Mouse (Mus musculus) neural tube, embryonic 11.5 days (tissue): ENCODE data around the gene Ypel2. TPM values are rescaled to one million over a fixed set of nuclear protein-coding genes. Genes with fewer than 3 reads are reported as not detected.

Source experiments
- ATAC-seq: fragments of 200-750 bp; cut with Nextera tagmentation; 2 replicates; pipeline ENCODE4 v1.8.0; 2017; ENCODE audit warnings: moderate number of reproducible peaks, mild to moderate bottlenecking, moderate TSS enrichment, moderate library complexity; ENCODE audit not compliant: insufficient read depth, low FRiP score, low TSS enrichment
- DNase-seq: peaks from one replicate; pipeline ENCODE4 v3.0.0-alpha.2; 2015; ENCODE audit warnings: low spot score
- H3K27ac ChIP-seq: fragments of 300-500 bp; sonication (generic); 2 replicates; pipeline ENCODE4 v1.5.1; 2014; ENCODE audit warnings: low read depth, mild to moderate bottlenecking, low read length
- H3K27me3 ChIP-seq: fragments of 300-500 bp; sonication (generic); 2 replicates; pipeline ENCODE4 v1.6.1; 2014; ENCODE audit warnings: mild to moderate bottlenecking, low read length, mixed read lengths; ENCODE audit not compliant: control insufficient read depth, insufficient read depth
- H3K36me3 ChIP-seq: fragments of 300-500 bp; sonication (generic); 2 replicates; pipeline ENCODE4 v1.6.1; 2014; ENCODE audit warnings: mild to moderate bottlenecking, low read length, moderate library complexity, mixed read lengths; ENCODE audit not compliant: control insufficient read depth, insufficient read depth
- H3K4me1 ChIP-seq: fragments of 300-500 bp; sonication (generic); 2 replicates; pipeline ENCODE4 v1.6.1; 2014; ENCODE audit warnings: low read length, mixed read lengths; ENCODE audit not compliant: control insufficient read depth, insufficient read depth
- H3K4me2 ChIP-seq: fragments of 300-500 bp; sonication (generic); 2 replicates; pipeline ENCODE4 v1.6.1; 2014; ENCODE audit warnings: low read depth, mild to moderate bottlenecking, moderate library complexity
- H3K4me3 ChIP-seq: fragments of 300-500 bp; sonication (generic); 2 replicates; pipeline ENCODE4 v1.5.1; 2014; ENCODE audit warnings: low read depth, low read length
- H3K9ac ChIP-seq: fragments of 300-500 bp; sonication (generic); 2 replicates; pipeline ENCODE4 v1.6.1; 2014; ENCODE audit warnings: mild to moderate bottlenecking, low read length
- H3K9me3 ChIP-seq: fragments of 300-500 bp; sonication (generic); 2 replicates; pipeline ENCODE4 v1.6.1; 2016; ENCODE audit warnings: low read length; ENCODE audit not compliant: control insufficient read depth
- WGBS: fragments of 180-500 bp; shearing (Covaris S2); extraction: QIAGEN DNeasy Blood & Tissue Kit; methylation state at CpG from one replicate; pipeline ENCODE4 v1.1.7; 2014; 5-methylcytosine and 5-hydroxymethylcytosine counted together
- polyA plus RNA-seq: library from polyadenylated mRNA; unstranded; fragments of >200 nt; fragmentation: Nextera tagmentation; extraction: Ambion mirVana; gene quantifications from 2 replicates; pipeline ENCODE4 v1.2.1, GENCODE M21; 2014

The Ypel2 gene
- polyA plus RNA-seq, 1 experiment from 2014 or later, result 7.0 TPM

- no peak overlapping the region for H3K4me3 ChIP-seq
- H3K9ac ChIP-seq, result no peak overlapping the region
- no peaks in the 10 kb centered on the region for H3K9me3 ChIP-seq
- no peaks in the 10 kb centered on the region for H3K4me1 ChIP-seq
- ATAC-seq, result no peak
- no peaks in the 10 kb centered on the region for H3K36me3 ChIP-seq
- no peak overlapping the region for H3K27ac ChIP-seq
- H3K4me2 ChIP-seq, result no peak overlapping the region
- WGBS, result 84% methylated on average over 10 of the region's 10 CpGs
- DNase-seq, result no peak
- H3K27me3 ChIP-seq, result no peaks in the 10 kb centered on the region
These were observed 8.7 kb upstream of the Ypel2 start for GRCm38 (mm10) chr11:87002078-87002829.

- ATAC-seq (no peak), DNase-seq (no peak)
- Histone ChIP-seq H3K9ac (no peak overlapping the region), H3K9me3 (no peaks in the 10 kb centered on the region), H3K36me3 (no peaks in the 10 kb centered on the region), H3K27ac (no peak overlapping the region), H3K4me3 (no peak overlapping the region), H3K27me3 (no peaks in the 10 kb centered on the region), H3K4me1 (no peaks in the 10 kb centered on the region), H3K4me2 (no peak overlapping the region)
- 84% methylated on average over 8 of the region's 8 CpGs for WGBS
These were observed 7.7 kb upstream of the Ypel2 start for GRCm38 (mm10) chr11:87001217-87001616.

- Histone ChIP-seq H3K4me3 (no peak overlapping the region), H3K9me3 (no peaks in the 10 kb centered on the region), H3K27me3 (no peaks in the 10 kb centered on the region), H3K4me1 (peaks cover 9% of the 10 kb centered on the region), H3K4me2 (no peak overlapping the region), H3K27ac (no peak overlapping the region), H3K9ac (no peak overlapping the region), H3K36me3 (no peaks in the 10 kb centered on the region)
- WGBS, result 48% methylated on average over 2 of the region's 2 CpGs
- no peak for DNase-seq
- no peak for ATAC-seq
These were observed 2.8 kb upstream of the Ypel2 start for GRCm38 (mm10) chr11:86996266-86996665.

GRCm38 (mm10) chr11:86995625-86996221, 2.2 kb upstream of the Ypel2 start:
- DNase-seq (peak; percentile 68), ATAC-seq (no peak)
- Histone ChIP-seq H3K4me1 (peaks cover 9% of the 10 kb centered on the region), H3K36me3 (no peaks in the 10 kb centered on the region), H3K4me2 (no peak overlapping the region), H3K9ac (peak overlapping the region; percentile 35; the same call in 1 of the 2 replicates), H3K9me3 (no peaks in the 10 kb centered on the region), H3K4me3 (no peak overlapping the region), H3K27me3 (no peaks in the 10 kb centered on the region), H3K27ac (no peak overlapping the region)
- WGBS, result 35% methylated on average over 6 of the region's 6 CpGs

GRCm38 (mm10) chr11:86994791-86995624, 1.5 kb upstream of the Ypel2 start:
- DNase-seq, result no peak
- Histone ChIP-seq H3K9ac (no peak overlapping the region), H3K36me3 (no peaks in the 10 kb centered on the region), H3K27ac (no peak overlapping the region), H3K9me3 (no peaks in the 10 kb centered on the region), H3K4me2 (no peak overlapping the region), H3K4me1 (peaks cover 16% of the 10 kb centered on the region), H3K27me3 (no peaks in the 10 kb centered on the region), H3K4me3 (no peak overlapping the region)
- ATAC-seq, result no peak
- WGBS, result 53% methylated on average over 10 of the region's 10 CpGs

- Histone ChIP-seq H3K4me3 (peak overlapping the region; percentile 91), H3K4me1 (peaks cover 16% of the 10 kb centered on the region), H3K9ac (no peak overlapping the region)
These were observed 823 bp upstream of the Ypel2 start for GRCm38 (mm10) chr11:86994330-86994729.

GRCm38 (mm10) chr11:86992461-86992988, 982 bp downstream of the Ypel2 start:
- no peaks in the 10 kb centered on the region for H3K27me3 ChIP-seq
- no peaks in the 10 kb centered on the region for H3K9me3 ChIP-seq
- 2% methylated on average over 13 of the region's 13 CpGs for WGBS
- peak overlapping the region; percentile 84; the same call in 1 of the 2 replicates for H3K27ac ChIP-seq
- ATAC-seq (no peak), DNase-seq (no peak)
- peak overlapping the region; percentile 91 for H3K4me3 ChIP-seq
- H3K4me1 ChIP-seq, result peaks cover 16% of the 10 kb centered on the region
- no peaks in the 10 kb centered on the region for H3K36me3 ChIP-seq
- H3K9ac ChIP-seq, result peak overlapping the region; percentile 73
- peak overlapping the region; percentile 97 for H3K4me2 ChIP-seq

More at GRCm38 (mm10) chr11:86994330-86994729, 823 bp upstream of the Ypel2 start:
- 15% methylated on average over 6 of the region's 6 CpGs for WGBS
- no peak overlapping the region for H3K27ac ChIP-seq
- no peaks in the 10 kb centered on the region for H3K9me3 ChIP-seq
- ATAC-seq, result no peak
- peak overlapping the region; percentile 97 for H3K4me2 ChIP-seq
- H3K27me3 ChIP-seq, result no peaks in the 10 kb centered on the region
- H3K36me3 ChIP-seq, result no peaks in the 10 kb centered on the region
- DNase-seq, result no peak

GRCm38 (mm10) chr11:86991241-86991640, 2.3 kb downstream of the Ypel2 start:
- H3K4me3 ChIP-seq, result no peak overlapping the region
- H3K27ac ChIP-seq, result no peak overlapping the region
- peaks cover 16% of the 10 kb centered on the region for H3K4me1 ChIP-seq
- no peaks in the 10 kb centered on the region for H3K9me3 ChIP-seq
- H3K36me3 ChIP-seq, result no peaks in the 10 kb centered on the region
- no peak overlapping the region; the same call in 1 of the 2 replicates for H3K4me2 ChIP-seq
- H3K9ac ChIP-seq, result no peak overlapping the region
- H3K27me3 ChIP-seq, result no peaks in the 10 kb centered on the region
- ATAC-seq (no peak), DNase-seq (no peak)
- 83% methylated on average over 4 of the region's 4 CpGs for WGBS
